Mouse (Mus musculus): ENCODE results near the gene Itgam. TPM values are rescaled to one million over a fixed set of nuclear protein-coding genes. Genes with fewer than 3 reads are reported as not detected.

Gene Itgam
- polyA plus RNA-seq, 2 experiments = 1.2 to 2.4 TPM

- ATAC-seq (ENCODE audit: low FRiP score, low read depth) (no peak), DNase-seq (ENCODE audit: low spot score) (no peak)
- H3K27ac ChIP-seq (replicated peaks; ENCODE audit: low read depth, low read length) = no peak overlapping the region
- no peak overlapping the region for H3K4me3 ChIP-seq (replicated peaks; ENCODE audit: low read length)
- 87% methylated on average over 1 of the region's 1 CpGs for WGBS
- H3K9me3 ChIP-seq (ENCODE audit: control insufficient read depth, low read length) = no peaks in the 10 kb centered on the region
- H3K4me2 ChIP-seq (replicated peaks; ENCODE audit: low read depth, low read length, severe bottlenecking) = no peak overlapping the region
- no peak for TF ChIP-seq POLR2A (IDR thresholded peaks at IDR 0.05; ENCODE audit: borderline replicate concordance, extremely low read depth, insufficient read depth, insufficient read length)
- H3K27me3 ChIP-seq (ENCODE audit: control insufficient read depth, insufficient read depth, low read length) = no peaks in the 10 kb centered on the region
- H3K4me1 ChIP-seq (ENCODE audit: control insufficient read depth, insufficient read depth, low read length) = no peaks in the 10 kb centered on the region
- H3K36me3 ChIP-seq (ENCODE audit: control insufficient read depth, insufficient read depth, low read length) = no peaks in the 10 kb centered on the region
- H3K9ac ChIP-seq (ENCODE audit: low read depth, low read length, severe bottlenecking) = no peak overlapping the region
These were observed 35.7 kb downstream of the Itgam start for GRCm38 (mm10) chr7:128098135-128098534.

GRCm38 (mm10) chr7:128100742-128101357 is 38.4 kb downstream of the Itgam start:
- no peak overlapping the region for H3K27ac ChIP-seq (replicated peaks; ENCODE audit: low read depth, low read length)
- DNase-seq (ENCODE audit: low spot score) = no peak
- H3K4me1 ChIP-seq (ENCODE audit: control insufficient read depth, insufficient read depth, low read length) = no peaks in the 10 kb centered on the region
- no peak overlapping the region for H3K9ac ChIP-seq (ENCODE audit: low read depth, low read length, severe bottlenecking)
- H3K4me2 ChIP-seq (replicated peaks; ENCODE audit: low read depth, low read length, severe bottlenecking) = no peak overlapping the region
- no peaks in the 10 kb centered on the region for H3K27me3 ChIP-seq (ENCODE audit: control insufficient read depth, insufficient read depth, low read length)
- no peaks in the 10 kb centered on the region for H3K36me3 ChIP-seq (ENCODE audit: control insufficient read depth, insufficient read depth, low read length)
- ATAC-seq (ENCODE audit: low FRiP score, low read depth) = no peak
- H3K4me3 ChIP-seq (replicated peaks; ENCODE audit: low read length) = no peak overlapping the region
- no peaks in the 10 kb centered on the region for H3K9me3 ChIP-seq (ENCODE audit: control insufficient read depth, low read length)
- 70% methylated on average over 2 of the region's 2 CpGs for WGBS
- no peak for TF ChIP-seq POLR2A (IDR thresholded peaks at IDR 0.05; ENCODE audit: borderline replicate concordance, extremely low read depth, insufficient read depth, insufficient read length)

- no peak overlapping the region for H3K9ac ChIP-seq (ENCODE audit: low read depth, low read length, severe bottlenecking)
- H3K9me3 ChIP-seq (ENCODE audit: control insufficient read depth, low read length) = no peaks in the 10 kb centered on the region
- no peak for TF ChIP-seq POLR2A (IDR thresholded peaks at IDR 0.05; ENCODE audit: borderline replicate concordance, extremely low read depth, insufficient read depth, insufficient read length)
- H3K36me3 ChIP-seq (ENCODE audit: control insufficient read depth, insufficient read depth, low read length) = no peaks in the 10 kb centered on the region
- no peaks in the 10 kb centered on the region for H3K4me1 ChIP-seq (ENCODE audit: control insufficient read depth, insufficient read depth, low read length)
- ATAC-seq (ENCODE audit: low FRiP score, low read depth) (no peak), DNase-seq (ENCODE audit: low spot score) (no peak)
- no peak overlapping the region for H3K4me3 ChIP-seq (replicated peaks; ENCODE audit: low read length)
- H3K27me3 ChIP-seq (ENCODE audit: control insufficient read depth, insufficient read depth, low read length) = no peaks in the 10 kb centered on the region
- no peak overlapping the region for H3K4me2 ChIP-seq (replicated peaks; ENCODE audit: low read depth, low read length, severe bottlenecking)
- 54% methylated on average over 4 of the region's 4 CpGs for WGBS
- H3K27ac ChIP-seq (replicated peaks; ENCODE audit: low read depth, low read length) = no peak overlapping the region
These were observed 42.8 kb downstream of the Itgam start for GRCm38 (mm10) chr7:128105246-128105645.

- no peaks in the 10 kb centered on the region for H3K27me3 ChIP-seq (ENCODE audit: control insufficient read depth, insufficient read depth, low read length)
- ATAC-seq (ENCODE audit: low FRiP score, low read depth) (no peak), DNase-seq (ENCODE audit: low spot score) (no peak)
- H3K9me3 ChIP-seq (ENCODE audit: control insufficient read depth, low read length) = no peaks in the 10 kb centered on the region
- no peak overlapping the region for H3K9ac ChIP-seq (ENCODE audit: low read depth, low read length, severe bottlenecking)
- TF ChIP-seq POLR2A (IDR thresholded peaks at IDR 0.05; ENCODE audit: borderline replicate concordance, extremely low read depth, insufficient read depth, insufficient read length) = no peak
- WGBS = 85% methylated on average over 7 of the region's 7 CpGs
- no peaks in the 10 kb centered on the region for H3K4me1 ChIP-seq (ENCODE audit: control insufficient read depth, insufficient read depth, low read length)
- no peak overlapping the region for H3K4me3 ChIP-seq (replicated peaks; ENCODE audit: low read length)
- no peak overlapping the region for H3K27ac ChIP-seq (replicated peaks; ENCODE audit: low read depth, low read length)
- H3K36me3 ChIP-seq (ENCODE audit: control insufficient read depth, insufficient read depth, low read length) = no peaks in the 10 kb centered on the region
- H3K4me2 ChIP-seq (replicated peaks; ENCODE audit: low read depth, low read length, severe bottlenecking) = no peak overlapping the region
These were observed 45.0 kb downstream of the Itgam start for GRCm38 (mm10) chr7:128107462-128107861.

GRCm38 (mm10) chr7:128110314-128110713 is 47.9 kb downstream of the Itgam start:
- H3K9me3 ChIP-seq (ENCODE audit: control insufficient read depth, low read length) = no peaks in the 10 kb centered on the region
- no peak overlapping the region for H3K9ac ChIP-seq (ENCODE audit: low read depth, low read length, severe bottlenecking)
- H3K4me3 ChIP-seq (replicated peaks; ENCODE audit: low read length) = no peak overlapping the region
- H3K4me1 ChIP-seq (ENCODE audit: control insufficient read depth, insufficient read depth, low read length) = no peaks in the 10 kb centered on the region
- no peaks in the 10 kb centered on the region for H3K27me3 ChIP-seq (ENCODE audit: control insufficient read depth, insufficient read depth, low read length)
- H3K36me3 ChIP-seq (ENCODE audit: control insufficient read depth, insufficient read depth, low read length) = no peaks in the 10 kb centered on the region
- 75% methylated on average over 2 of the region's 2 CpGs for WGBS
- no peak for DNase-seq (ENCODE audit: low spot score)
- H3K27ac ChIP-seq (replicated peaks; ENCODE audit: low read depth, low read length) = no peak overlapping the region
- no peak overlapping the region for H3K4me2 ChIP-seq (replicated peaks; ENCODE audit: low read depth, low read length, severe bottlenecking)
- no peak for TF ChIP-seq POLR2A (IDR thresholded peaks at IDR 0.05; ENCODE audit: borderline replicate concordance, extremely low read depth, insufficient read depth, insufficient read length)
- ATAC-seq (ENCODE audit: low FRiP score, low read depth) = no peak
